Mouse (Mus musculus): Measurements from ENCODE around the gene Klhl29. TPM values are rescaled to one million over a fixed set of nuclear protein-coding genes. Genes with fewer than 3 reads are reported as not detected.

Klhl29 gene
- polyA plus RNA-seq, 1 experiment: 6.7 TPM

DNA sequence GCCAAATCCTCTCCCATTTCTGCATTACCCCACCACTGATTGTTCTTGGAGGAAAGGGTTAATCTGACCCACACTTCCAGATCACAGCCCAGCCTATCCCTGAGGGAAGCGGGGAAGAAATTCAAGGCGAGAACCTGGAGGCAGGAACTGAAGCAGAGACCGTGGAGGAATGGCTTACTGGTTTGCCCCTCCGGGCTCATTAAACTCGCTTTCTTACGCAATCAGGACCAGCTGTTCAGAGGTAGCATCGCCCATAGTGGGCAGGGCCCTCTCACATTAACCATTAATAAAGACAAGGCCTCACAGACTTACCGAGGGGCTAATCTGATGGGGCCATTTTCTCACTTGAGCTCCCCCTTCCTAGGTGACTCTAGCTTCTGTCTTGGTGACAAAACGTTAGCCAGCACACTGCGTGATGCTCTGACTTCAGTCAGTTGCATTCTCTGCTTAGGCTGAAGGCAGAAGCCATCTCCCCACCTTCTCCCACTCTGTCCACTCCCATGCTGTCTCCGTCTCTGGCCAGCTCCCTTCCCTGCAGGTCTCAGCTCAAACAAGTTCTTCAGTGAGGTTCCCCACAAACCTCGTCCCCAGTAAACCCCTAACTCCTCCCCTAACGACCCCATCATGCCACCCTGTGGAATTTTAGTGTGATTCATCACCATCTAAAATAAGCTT lies 43.5 kb downstream of the Klhl29 start:
- no peaks in the 10 kb centered on the region for H3K4me1 ChIP-seq (replicated peaks; ENCODE audit: control insufficient read depth, insufficient read depth, low read length)
- no peak overlapping the region for H3K27ac ChIP-seq (ENCODE audit: control insufficient read depth, insufficient read depth, low read length)
- H3K27me3 ChIP-seq (ENCODE audit: control insufficient read depth, insufficient read depth, low read length): no peaks in the 10 kb centered on the region
- DNase-seq: no peak
- 68% methylated on average over 13 of the region's 13 CpGs for WGBS
- TF ChIP-seq POLR2A (IDR thresholded peaks at IDR 0.05; ENCODE audit: control insufficient read depth, extremely low read depth, insufficient read depth, low read length, poor library complexity) (no peak), CTCF (IDR thresholded peaks at IDR 0.05; ENCODE audit: borderline replicate concordance, control insufficient read depth, extremely low read depth, insufficient read depth, low read length, poor library complexity) (no peak)
- no peaks in the 10 kb centered on the region for H3K36me3 ChIP-seq (ENCODE audit: control insufficient read depth, insufficient read depth, low read length)
- H3K4me3 ChIP-seq (ENCODE audit: control insufficient read depth, insufficient read depth, low read length): no peak overlapping the region

- Histone ChIP-seq H3K4me3 (ENCODE audit: control insufficient read depth, insufficient read depth, low read length) (no peak overlapping the region), H3K4me1 (replicated peaks; ENCODE audit: control insufficient read depth, insufficient read depth, low read length) (no peaks in the 10 kb centered on the region), H3K36me3 (ENCODE audit: control insufficient read depth, insufficient read depth, low read length) (no peaks in the 10 kb centered on the region), H3K27me3 (ENCODE audit: control insufficient read depth, insufficient read depth, low read length) (no peaks in the 10 kb centered on the region), H3K27ac (ENCODE audit: control insufficient read depth, insufficient read depth, low read length) (no peak overlapping the region)
- no peak for DNase-seq
- WGBS: 88% methylated on average over 6 of the region's 6 CpGs
- no peak for TF ChIP-seq POLR2A (IDR thresholded peaks at IDR 0.05; ENCODE audit: control insufficient read depth, extremely low read depth, insufficient read depth, low read length, poor library complexity)
- TF ChIP-seq CTCF (IDR thresholded peaks at IDR 0.05; ENCODE audit: borderline replicate concordance, control insufficient read depth, extremely low read depth, insufficient read depth, low read length, poor library complexity): no peak
Observed at GRCm38 (mm10) chr12:5330496-5331070, 44.9 kb downstream of the Klhl29 start.

GRCm38 (mm10) chr12:5322444-5323087 lies 52.9 kb downstream of the Klhl29 start:
- 91% methylated on average over 9 of the region's 9 CpGs for WGBS
- no peaks in the 10 kb centered on the region for H3K36me3 ChIP-seq (ENCODE audit: control insufficient read depth, insufficient read depth, low read length)
- no peak for TF ChIP-seq POLR2A (IDR thresholded peaks at IDR 0.05; ENCODE audit: control insufficient read depth, extremely low read depth, insufficient read depth, low read length, poor library complexity)
- no peak for TF ChIP-seq CTCF (IDR thresholded peaks at IDR 0.05; ENCODE audit: borderline replicate concordance, control insufficient read depth, extremely low read depth, insufficient read depth, low read length, poor library complexity)
- DNase-seq: no peak
- no peaks in the 10 kb centered on the region for H3K4me1 ChIP-seq (replicated peaks; ENCODE audit: control insufficient read depth, insufficient read depth, low read length)
- no peak overlapping the region for H3K27ac ChIP-seq (ENCODE audit: control insufficient read depth, insufficient read depth, low read length)
- H3K27me3 ChIP-seq (ENCODE audit: control insufficient read depth, insufficient read depth, low read length): no peaks in the 10 kb centered on the region
- H3K4me3 ChIP-seq (ENCODE audit: control insufficient read depth, insufficient read depth, low read length): no peak overlapping the region

- no peak for DNase-seq
- Histone ChIP-seq H3K4me3 (ENCODE audit: control insufficient read depth, insufficient read depth, low read length) (no peak overlapping the region), H3K27me3 (ENCODE audit: control insufficient read depth, insufficient read depth, low read length) (no peaks in the 10 kb centered on the region), H3K27ac (ENCODE audit: control insufficient read depth, insufficient read depth, low read length) (no peak overlapping the region), H3K36me3 (ENCODE audit: control insufficient read depth, insufficient read depth, low read length) (no peaks in the 10 kb centered on the region), H3K4me1 (replicated peaks; ENCODE audit: control insufficient read depth, insufficient read depth, low read length) (no peaks in the 10 kb centered on the region)
- WGBS: 93% methylated on average over 3 of the region's 3 CpGs
- TF ChIP-seq POLR2A (IDR thresholded peaks at IDR 0.05; ENCODE audit: control insufficient read depth, extremely low read depth, insufficient read depth, low read length, poor library complexity) (no peak), CTCF (IDR thresholded peaks at IDR 0.05; ENCODE audit: borderline replicate concordance, control insufficient read depth, extremely low read depth, insufficient read depth, low read length, poor library complexity) (no peak)
Observed at GRCm38 (mm10) chr12:5321017-5321416, 54.5 kb downstream of the Klhl29 start.

DNA sequence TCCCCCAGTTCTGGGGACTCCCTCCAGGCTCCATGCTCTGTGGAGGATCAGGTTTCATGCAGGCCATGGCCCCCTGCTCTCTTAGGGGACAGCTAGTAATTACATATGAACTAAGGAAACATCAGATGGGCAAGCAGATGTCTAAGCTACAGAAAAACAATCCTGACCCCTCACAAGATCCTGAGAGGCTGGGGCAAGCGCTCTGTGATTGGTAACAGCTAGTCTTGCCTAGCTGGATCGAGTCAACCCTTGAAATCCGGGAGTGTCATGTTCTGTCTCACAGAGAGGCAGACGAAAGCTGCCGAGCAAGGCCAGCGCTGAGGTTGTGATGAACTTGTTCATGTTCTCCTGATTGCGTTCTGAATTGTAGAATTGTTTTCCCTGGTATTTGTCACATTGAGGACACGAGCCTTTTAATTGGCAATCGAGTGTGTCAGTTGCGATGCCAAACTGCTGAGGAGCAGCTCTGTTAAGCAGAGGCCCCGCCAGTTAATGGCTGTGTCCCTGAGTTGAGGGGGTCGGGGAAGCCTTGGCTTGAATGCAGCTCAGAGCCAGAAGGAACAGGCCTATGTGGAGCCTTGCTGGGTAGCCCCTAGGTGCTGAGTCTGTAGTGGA lies 56.0 kb downstream of the Klhl29 start:
- WGBS: 66% methylated on average over 12 of the region's 12 CpGs
- H3K27ac ChIP-seq (ENCODE audit: control insufficient read depth, insufficient read depth, low read length): no peak overlapping the region
- no peak overlapping the region for H3K4me3 ChIP-seq (ENCODE audit: control insufficient read depth, insufficient read depth, low read length)
- no peak for DNase-seq
- H3K27me3 ChIP-seq (ENCODE audit: control insufficient read depth, insufficient read depth, low read length): no peaks in the 10 kb centered on the region
- H3K4me1 ChIP-seq (replicated peaks; ENCODE audit: control insufficient read depth, insufficient read depth, low read length): no peaks in the 10 kb centered on the region
- H3K36me3 ChIP-seq (ENCODE audit: control insufficient read depth, insufficient read depth, low read length): no peaks in the 10 kb centered on the region
- TF ChIP-seq CTCF (IDR thresholded peaks at IDR 0.05; ENCODE audit: borderline replicate concordance, control insufficient read depth, extremely low read depth, insufficient read depth, low read length, poor library complexity): no peak

GRCm38 (mm10) chr12:5316029-5316567 lies 59.4 kb downstream of the Klhl29 start:
- H3K27ac ChIP-seq (ENCODE audit: control insufficient read depth, insufficient read depth, low read length): no peak overlapping the region
- 95% methylated on average over 9 of the region's 9 CpGs for WGBS
- no peaks in the 10 kb centered on the region for H3K36me3 ChIP-seq (ENCODE audit: control insufficient read depth, insufficient read depth, low read length)
- no peak for DNase-seq
- H3K4me1 ChIP-seq (replicated peaks; ENCODE audit: control insufficient read depth, insufficient read depth, low read length): no peaks in the 10 kb centered on the region
- TF ChIP-seq CTCF (IDR thresholded peaks at IDR 0.05; ENCODE audit: borderline replicate concordance, control insufficient read depth, extremely low read depth, insufficient read depth, low read length, poor library complexity) (no peak), POLR2A (IDR thresholded peaks at IDR 0.05; ENCODE audit: control insufficient read depth, extremely low read depth, insufficient read depth, low read length, poor library complexity) (no peak)
- no peak overlapping the region for H3K4me3 ChIP-seq (ENCODE audit: control insufficient read depth, insufficient read depth, low read length)
- no peaks in the 10 kb centered on the region for H3K27me3 ChIP-seq (ENCODE audit: control insufficient read depth, insufficient read depth, low read length)
